Mouse (Mus musculus) spleen, adult 18-20 months (tissue): Measurements from ENCODE around the gene Samd11.
A peak's percentile ranks its signal among the peaks of the same experiment; 100 is the strongest.

Experiments used
- DNase-seq, 2 experiments: peaks; one replicate each; pipeline ENCODE4 v3.0.0; 2022; ENCODE audit warnings: mixed read lengths in 2 of 2

Gene Samd11

GRCm38 (mm10) chr4:156255078-156255839, at the start of gene Samd11:
Samd11 (minus strand) TSS chr4:156255657.
- no peak for DNase-seq

GRCm38 (mm10) chr4:156254361-156255077, 938 bp downstream of the Samd11 start:
- no peak for DNase-seq

GRCm38 (mm10) chr4:156253043-156253442, 2.4 kb downstream of the Samd11 start:
- no peak for DNase-seq

GRCm38 (mm10) chr4:156252619-156253018, 2.8 kb downstream of the Samd11 start:
- no peak for DNase-seq

- no peak for DNase-seq
Observed at GRCm38 (mm10) chr4:156252140-156252539, 3.3 kb downstream of the Samd11 start.

GRCm38 (mm10) chr4:156251081-156251480, 4.4 kb downstream of the Samd11 start:
- DNase-seq, result no peak

- no peak for DNase-seq
Observed at GRCm38 (mm10) chr4:156249567-156249966, 5.9 kb downstream of the Samd11 start.

- no peak for DNase-seq
Observed at GRCm38 (mm10) chr4:156236651-156237447, 18.6 kb downstream of the Samd11 start.

- DNase-seq, result peak; percentile 79 to 91
Observed at GRCm38 (mm10) chr4:156235808-156236533, 19.5 kb downstream of the Samd11 start, which contains the start of gene Noc2l. Noc2l (plus strand) TSS chr4:156236010.

- no peak for DNase-seq
Observed at GRCm38 (mm10) chr4:156235360-156235770, 20.1 kb downstream of the Samd11 start.

- peak; percentile 54 to 76 for DNase-seq
Observed at GRCm38 (mm10) chr4:156234701-156235213, 20.7 kb downstream of the Samd11 start, which contains the start of gene Plekhn1. Plekhn1 (minus strand) TSS chr4:156234857.

- DNase-seq, result no peak
Observed at GRCm38 (mm10) chr4:156234021-156234501, 21.4 kb downstream of the Samd11 start.

GRCm38 (mm10) chr4:156228393-156229024, 26.9 kb downstream of the Samd11 start:
- no peak for DNase-seq

GRCm38 (mm10) chr4:156227752-156228392, 27.6 kb downstream of the Samd11 start:
- DNase-seq, result no peak

GRCm38 (mm10) chr4:156224276-156224675, 31.2 kb downstream of the Samd11 start:
- no peak for DNase-seq

GRCm38 (mm10) chr4:156219936-156220335, 35.5 kb downstream of the Samd11 start:
- no peak for DNase-seq

- DNase-seq, result no peak
Observed at GRCm38 (mm10) chr4:156217838-156218237, 37.6 kb downstream of the Samd11 start.

GRCm38 (mm10) chr4:156217022-156217669, 38.3 kb downstream of the Samd11 start:
- no peak for DNase-seq

GRCm38 (mm10) chr4:156216196-156216595, 39.3 kb downstream of the Samd11 start:
- DNase-seq, result no peak

- DNase-seq, result no peak
Observed at GRCm38 (mm10) chr4:156215649-156216048, 39.8 kb downstream of the Samd11 start, which contains the start of gene Perm1. Perm1 (plus strand) TSS chr4:156215868.
